23 mouse cellular contexts compared by ENCODE assay signal in the genomic region with DNA sequence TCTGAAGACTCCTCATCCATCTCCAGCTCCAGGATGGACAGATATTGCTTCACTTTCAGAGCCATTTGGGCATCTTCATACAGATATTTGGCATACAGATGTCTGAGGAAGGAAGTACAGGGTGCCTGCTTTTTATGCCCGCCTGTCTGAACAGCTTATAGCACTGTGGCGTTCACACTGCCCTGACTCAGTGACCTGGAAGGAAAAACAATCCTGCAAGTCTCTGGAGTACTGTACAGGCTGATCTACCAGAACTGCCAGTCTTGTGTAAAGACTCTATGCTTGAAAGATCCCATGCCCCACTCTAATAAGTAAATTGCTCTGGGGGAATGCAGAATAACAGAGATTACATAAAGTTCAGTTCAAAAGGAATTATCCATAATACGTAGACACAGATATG. TPM values are rescaled to one million over a fixed set of nuclear protein-coding genes. Genes with fewer than 3 reads are reported as not detected.
"Had no signal": no experiment of that assay in that cellular context is flagged by ENCODE, and none has a peak within 500 bp of the region (broad histone marks: within the 10 kb centered on the region; RNA-seq: fewer than 3 reads in every experiment).

No protein-coding gene starts in this region.

- H3K4me3 ChIP-seq: liver, embryonic 13.5 days; liver, embryonic 15.5 days; lung, embryonic 15.5 days; midbrain, embryonic 10.5 days; midbrain, embryonic 12.5 days; midbrain, embryonic 15.5 days; myocyte; neural tube, embryonic 13.5 days; neural tube, embryonic 15.5 days had no signal

- H3K4me1 ChIP-seq: liver, embryonic 13.5 days; liver, embryonic 15.5 days; lung, embryonic 15.5 days; midbrain, embryonic 10.5 days; midbrain, embryonic 12.5 days; midbrain, embryonic 15.5 days; neural tube, embryonic 13.5 days; neural tube, embryonic 15.5 days had no signal

- H3K9me3 ChIP-seq: liver, embryonic 13.5 days; liver, embryonic 15.5 days; lung, embryonic 15.5 days; midbrain, embryonic 10.5 days; midbrain, embryonic 12.5 days; midbrain, embryonic 15.5 days; neural tube, embryonic 15.5 days had no signal

- DNase-seq: liver, embryonic 13.5 days; liver, postnatal 0 days; lung, adult 2 months; lung, postnatal 14 days; lung, postnatal 36 days; right cerebral cortex, adult 18-20 months; right cerebral cortex, postnatal 25 days; right cerebral cortex, postnatal 4 days; spleen, adult 18-20 months; thymus, adult 18-20 months; thymus, postnatal 14 days; thymus, postnatal 36 days had no signal

- H3K4me2 ChIP-seq: liver, embryonic 13.5 days; liver, embryonic 15.5 days; lung, embryonic 15.5 days; midbrain, embryonic 12.5 days; midbrain, embryonic 15.5 days; neural tube, embryonic 13.5 days; neural tube, embryonic 15.5 days had no signal

- H3K9ac ChIP-seq: liver, embryonic 13.5 days; liver, embryonic 15.5 days; liver, postnatal 0 days; lung, embryonic 15.5 days; midbrain, embryonic 12.5 days; midbrain, embryonic 15.5 days; neural tube, embryonic 13.5 days; neural tube, embryonic 15.5 days had no signal

- H3K36me3 ChIP-seq: liver, embryonic 13.5 days; liver, embryonic 15.5 days; lung, embryonic 15.5 days; midbrain, embryonic 10.5 days; midbrain, embryonic 12.5 days; midbrain, embryonic 15.5 days; neural tube, embryonic 13.5 days; neural tube, embryonic 15.5 days had no signal

- ATAC-seq: liver, postnatal 0 days; lung, postnatal 0 days; midbrain, embryonic 15.5 days had no signal

- H3K27ac ChIP-seq: liver, embryonic 13.5 days; liver, embryonic 15.5 days; lung, embryonic 15.5 days; macrophage; midbrain, embryonic 10.5 days; midbrain, embryonic 12.5 days; midbrain, embryonic 15.5 days; neural tube, embryonic 13.5 days; neural tube, embryonic 15.5 days had no signal

- H3K27me3 ChIP-seq: liver, embryonic 13.5 days; liver, embryonic 15.5 days; lung, embryonic 15.5 days; midbrain, embryonic 12.5 days; midbrain, embryonic 15.5 days; neural tube, embryonic 13.5 days; neural tube, embryonic 15.5 days had no signal

RNA-seq across cellular contexts. Expression of gene Zfp354a, which starts 51.6 kb away (rescaled TPM):
- total RNA-seq: megakaryocyte-erythroid progenitor cell, adult 5-6 weeks had no signal
